Mouse (Mus musculus) v-Abl transformed pro-B cells (cell line): ENCODE data around the gene Dguok.

Experiments used
- in situ Hi-C, 2 experiments: fragments of 400-800 bp; cut with MboI; formaldehyde crosslinking; loops; one replicate each; pipeline ENCODE4 v1.15.1; 2025; ENCODE audit not compliant: unreplicated experiment in 2 of 2

Dguok gene

GRCm38 (mm10) chr6:83464011-83464410 is 42.8 kb downstream of the Dguok start:
- in situ Hi-C loops: loop anchor here in 1 of 2 experiments (5.0 kb wide), 1 partner anchor 38 kb away; no protein-coding TSS in a partner anchor

- in situ Hi-C loops: no loop called here
Measured at GRCm38 (mm10) chr6:83459034-83459644, 47.6 kb downstream of the Dguok start, which contains the start of gene Tet3. Tet3 (minus strand) TSS chr6:83459084.

- in situ Hi-C loops: no loop called here
Measured at GRCm38 (mm10) chr6:83456984-83457810, 49.6 kb downstream of the Dguok start.

GRCm38 (mm10) chr6:83456131-83456983 is 50.4 kb downstream of the Dguok start:
- in situ Hi-C loops: no loop called here

DNA sequence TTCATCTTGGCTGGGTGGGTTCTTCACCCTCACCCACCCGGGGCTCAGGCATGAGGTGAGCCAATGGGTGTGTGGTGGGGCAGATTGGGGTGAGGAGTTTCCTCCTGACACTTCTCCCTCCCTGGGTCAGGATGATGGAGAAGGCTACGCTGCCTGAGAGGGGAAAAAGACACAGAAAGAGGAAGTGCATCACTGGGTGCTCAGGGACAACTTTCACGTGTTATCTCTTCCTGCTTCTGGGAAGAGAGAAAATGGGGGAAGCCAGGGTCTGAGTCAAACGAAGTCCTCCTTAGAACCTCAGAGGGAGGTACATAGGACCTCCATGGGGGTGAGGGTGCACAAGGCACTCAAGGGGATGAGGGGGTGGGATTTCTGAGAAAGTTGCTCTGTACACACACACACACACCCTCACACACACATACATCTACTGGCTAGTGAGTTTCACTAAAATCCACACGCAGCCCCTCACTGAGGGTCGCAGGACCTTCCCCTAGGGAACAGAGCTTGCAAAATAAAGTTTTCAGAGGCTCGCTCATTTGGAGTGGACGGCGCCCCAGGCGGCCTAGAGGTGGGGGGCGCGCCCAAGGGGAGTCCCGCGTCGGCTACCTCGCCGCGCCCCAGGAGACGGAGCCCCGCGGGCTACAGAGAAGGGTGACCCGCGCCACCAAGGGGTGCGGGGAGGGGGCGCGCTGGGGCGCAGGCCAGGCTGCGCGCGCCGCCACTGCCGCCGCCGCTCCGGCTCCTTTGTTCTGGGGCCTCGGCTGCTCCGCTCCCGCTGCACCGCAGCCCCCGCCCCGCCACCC is 51.2 kb downstream of the Dguok start:
- in situ Hi-C loops: no loop called here

- in situ Hi-C loops: no loop called here
Measured at GRCm38 (mm10) chr6:83453706-83454105, 53.1 kb downstream of the Dguok start.

DNA sequence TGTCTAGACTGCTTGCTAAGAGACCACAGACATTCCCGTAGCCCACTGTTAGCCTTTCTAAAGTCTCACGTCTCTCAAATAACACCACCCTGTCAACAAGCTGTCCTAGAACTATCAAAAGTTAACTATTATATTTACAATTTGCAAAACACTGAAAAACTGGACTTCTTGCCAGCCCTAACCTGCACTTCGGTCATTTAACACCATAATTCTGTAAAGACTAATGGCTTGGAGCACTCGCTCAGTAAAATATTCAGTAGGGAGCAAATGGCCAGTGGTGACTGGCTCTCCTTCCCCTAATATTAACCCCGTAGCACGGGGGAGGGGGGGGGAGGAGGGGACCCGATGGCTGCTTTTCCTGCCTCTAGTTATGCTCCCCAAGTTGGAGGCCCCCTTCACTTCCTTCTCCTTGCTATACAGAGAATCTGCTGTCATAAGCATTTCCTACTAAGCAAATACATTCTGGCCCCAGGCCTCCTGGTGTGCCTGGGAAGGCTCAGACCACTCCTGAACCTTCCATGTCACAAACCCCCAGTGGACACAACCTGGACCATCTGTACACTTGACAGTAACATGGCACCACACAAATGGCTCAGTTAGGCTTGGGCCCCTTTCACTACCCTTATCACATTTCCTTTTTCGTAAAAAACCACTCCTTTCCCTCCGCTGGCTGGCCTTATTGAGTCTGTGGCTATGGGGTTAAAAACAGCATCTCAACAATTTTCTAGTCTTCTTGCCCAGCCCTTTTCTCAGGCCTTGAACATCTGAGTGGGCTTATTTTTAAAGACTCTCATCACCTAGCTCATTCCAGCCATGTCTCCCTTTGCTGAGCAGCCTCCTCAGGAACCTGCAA is 56.1 kb downstream of the Dguok start:
- in situ Hi-C loops: no loop called here

GRCm38 (mm10) chr6:83449440-83449839 is 57.3 kb downstream of the Dguok start:
- in situ Hi-C loops: no loop called here

- in situ Hi-C loops: no loop called here
Measured at GRCm38 (mm10) chr6:83448911-83449310, 57.9 kb downstream of the Dguok start.

GRCm38 (mm10) chr6:83447031-83447430 is 59.7 kb downstream of the Dguok start:
- in situ Hi-C loops: no loop called here

GRCm38 (mm10) chr6:83445796-83446195 is 61.0 kb downstream of the Dguok start:
- in situ Hi-C loops: no loop called here

DNA sequence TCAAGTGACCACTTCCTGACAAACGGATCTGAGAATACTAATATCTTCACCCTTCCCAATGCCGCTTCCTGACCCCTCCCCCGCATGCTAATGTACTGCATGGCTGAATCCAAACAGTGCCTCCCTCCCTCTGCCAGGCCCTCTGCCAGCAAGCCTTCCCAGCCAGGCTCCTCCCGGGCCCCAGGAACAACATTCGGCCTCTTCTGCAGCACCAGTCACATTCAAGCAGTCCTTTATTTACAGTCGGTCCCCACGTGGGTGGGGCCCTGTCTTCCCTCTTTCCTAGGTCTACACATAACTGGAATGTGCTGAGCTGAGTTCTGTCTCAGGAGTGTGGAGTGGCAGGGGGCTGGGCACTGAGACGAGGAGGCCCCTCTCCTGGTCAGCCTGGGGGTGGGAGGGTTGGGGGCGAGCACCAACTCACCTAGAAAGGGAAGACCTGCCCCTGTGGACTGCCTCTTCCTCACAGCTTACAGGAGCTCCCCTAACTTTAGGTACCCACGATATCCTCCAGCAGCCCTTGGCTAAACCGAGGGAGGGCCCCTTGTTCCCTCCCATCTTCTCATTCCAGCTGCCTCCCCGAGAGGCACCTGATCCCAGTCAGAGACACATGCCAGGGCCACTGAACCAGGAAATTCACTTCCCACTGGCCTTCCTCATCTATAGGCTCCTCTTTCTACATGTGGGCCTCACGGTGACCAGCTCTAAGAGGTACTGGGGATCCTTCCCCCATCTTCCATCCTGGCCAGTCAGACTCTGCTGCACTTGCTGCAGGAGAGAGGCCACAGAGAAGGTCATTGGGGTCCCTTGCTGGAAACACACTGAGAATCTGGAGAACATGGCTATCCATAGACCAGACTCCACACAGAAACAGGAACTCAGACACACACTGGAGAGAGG is 63.1 kb downstream of the Dguok start:
- in situ Hi-C loops: no loop called here

- in situ Hi-C loops: no loop called here
Measured at GRCm38 (mm10) chr6:83442639-83443038, 64.1 kb downstream of the Dguok start.

DNA sequence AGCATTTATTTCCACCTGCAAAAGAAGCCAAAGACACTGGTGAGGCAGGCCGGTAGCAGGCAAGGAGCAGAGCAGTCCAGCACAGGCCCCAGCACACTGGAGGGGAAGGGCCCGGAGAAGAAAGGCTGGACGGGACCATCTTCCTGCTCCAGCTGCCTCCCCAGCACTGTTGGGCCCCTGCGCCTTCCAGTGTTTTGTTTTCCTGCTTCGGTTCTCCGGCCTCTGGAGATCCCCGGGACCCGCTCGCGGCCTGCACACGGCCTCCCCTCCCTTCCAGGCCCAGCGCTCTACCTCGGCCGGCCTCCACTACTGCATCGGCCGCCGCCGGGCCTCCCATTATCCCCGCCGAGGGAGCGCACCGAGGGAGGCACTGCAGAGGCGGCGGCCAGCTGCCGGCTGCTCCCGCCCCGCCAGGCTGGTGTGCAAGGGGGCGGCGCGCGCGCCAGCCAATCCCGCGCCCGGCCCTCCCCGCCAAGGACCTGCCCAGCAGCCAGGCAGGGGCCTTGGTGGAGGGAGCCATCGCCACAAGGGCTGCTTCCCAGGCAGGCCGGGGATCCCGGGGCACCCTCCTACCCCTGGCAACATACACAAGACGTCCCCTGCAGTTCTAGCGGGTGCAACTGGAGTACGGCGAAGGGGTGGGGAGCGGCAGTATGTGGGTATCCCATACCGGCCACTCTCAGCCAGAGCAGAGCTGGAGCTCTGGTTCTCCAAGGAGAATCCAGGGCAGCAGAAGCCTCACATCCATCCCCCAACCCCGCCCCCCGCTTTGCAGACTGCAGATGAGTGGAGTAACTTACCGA is 65.3 kb downstream of the Dguok start:
- in situ Hi-C loops: no loop called here

GRCm38 (mm10) chr6:83440510-83441258 is 66.1 kb downstream of the Dguok start:
- in situ Hi-C loops: no loop called here

GRCm38 (mm10) chr6:83440197-83440509 is 66.6 kb downstream of the Dguok start:
- in situ Hi-C loops: no loop called here

- in situ Hi-C loops: no loop called here
Measured at GRCm38 (mm10) chr6:83439781-83440180, 67.0 kb downstream of the Dguok start.
